In genomic region chr4:126454547-126455254, GRCm38 (mm10) we compare ENCODE assay signal across 22 mouse cellular contexts. TPM values are rescaled to one million over a fixed set of nuclear protein-coding genes. Genes with fewer than 3 reads are reported as not detected.
A peak's percentile ranks its signal among the peaks of the same experiment; 100 is the strongest.
DNase-seq lines count a peak whose midpoint lies in the region; ATAC-seq and TF ChIP-seq lines count a peak whose summit lies in the region.
"Had no signal": no experiment of that assay in that cellular context is flagged by ENCODE, and none has a peak within 500 bp of the region (broad histone marks: within the 10 kb centered on the region; RNA-seq: fewer than 3 reads in every experiment).

No protein-coding gene starts in this region.

- peak; percentile 90 for ATAC-seq in lung, embryonic 14.5 days (ENCODE audit: insufficient read depth)
- ATAC-seq in lung, postnatal 0 days = peak; percentile 81
- ATAC-seq: CD4-positive, CD25-positive, alpha-beta regulatory T cell, adult 4 months; forebrain, embryonic 16.5 days had no signal

- TF ChIP-seq CTCF in lung, embryonic 14.5 days (IDR thresholded peaks at IDR 0.05; ENCODE audit: low read depth) = no peak
- TF ChIP-seq CTCF in lung, postnatal 0 days (IDR thresholded peaks at IDR 0.05) = no peak

- H3K9ac ChIP-seq in lung, embryonic 14.5 days = no peak overlapping the region
- no peak overlapping the region for H3K9ac ChIP-seq in lung, postnatal 0 days (replicated peaks; ENCODE audit: low read depth)
- H3K9ac ChIP-seq: embryonic facial prominence, embryonic 15.5 days; heart, embryonic 12.5 days; hindbrain, embryonic 14.5 days had no signal

- H3K36me3 ChIP-seq in lung, embryonic 14.5 days (ENCODE audit: insufficient read depth) = peaks cover 76% of the 10 kb centered on the region
- H3K36me3 ChIP-seq in lung, postnatal 0 days (ENCODE audit: insufficient read depth, low read length) = peaks cover 26% of the 10 kb centered on the region; the same call in 1 of the 2 replicates

- H3K27me3 ChIP-seq in lung, embryonic 14.5 days (ENCODE audit: insufficient read depth, low read length) = no peaks in the 10 kb centered on the region
- no peaks in the 10 kb centered on the region for H3K27me3 ChIP-seq in lung, postnatal 0 days (replicated peaks; ENCODE audit: insufficient read depth, low read length)
- H3K27me3 ChIP-seq: embryonic facial prominence, embryonic 15.5 days; heart, embryonic 12.5 days had no signal

- peak; percentile 16 for DNase-seq in adrenal gland, postnatal 14 days
- DNase-seq in adrenal gland, postnatal 4 days (ENCODE audit: low spot score in 2 of 2) = no peak
- peak; percentile 83 for DNase-seq in lung, embryonic 14.5 days
- DNase-seq in lung, adult 18-20 months = no peak
- peak; percentile 60 for DNase-seq in lung, postnatal 0 days (ENCODE audit: low spot score)
- DNase-seq in lung, postnatal 36 days = peak; percentile 38
- no peak for DNase-seq in frontal cortex, postnatal 10 days (ENCODE audit: low spot score in 2 of 2)
- DNase-seq in left cerebral cortex, postnatal 10 days (ENCODE audit: extremely low spot score in 1 of 2, low spot score in 2 of 2) = no peak
- DNase-seq: adrenal gland, adult 8-10 months; B cell, adult 2 months; cerebellum, adult 2 months; gastrocnemius, adult 2 months; gastrocnemius, postnatal 25 days had no signal

- intact Hi-C loops in left cerebral cortex, postnatal 10 days (cut with DNase I) = no loop called here

- TF ChIP-seq EP300 in lung, postnatal 0 days (IDR thresholded peaks at IDR 0.05) = 0 out of 2 replicates have a peak, but pooled peaks have one; percentile 22

- H3K4me1 ChIP-seq in lung, embryonic 14.5 days (ENCODE audit: insufficient read depth) = no peaks in the 10 kb centered on the region
- H3K4me1 ChIP-seq in lung, postnatal 0 days (ENCODE audit: insufficient read depth, low read depth, low read length) = no peaks in the 10 kb centered on the region
- H3K4me1 ChIP-seq: embryonic facial prominence, embryonic 15.5 days; forebrain, embryonic 10.5 days; heart, embryonic 12.5 days; hindbrain, embryonic 10.5 days had no signal

- no peak overlapping the region for H3K4me3 ChIP-seq in lung, embryonic 14.5 days (ENCODE audit: low read depth, low read length)
- no peak overlapping the region for H3K4me3 ChIP-seq in lung, postnatal 0 days (ENCODE audit: low read depth, low read length)
- H3K4me3 ChIP-seq: embryonic facial prominence, embryonic 15.5 days; erythroblast, embryonic 14.5 days; forebrain, embryonic 10.5 days; gastrocnemius, adult 2 months; heart, embryonic 12.5 days; hindbrain, embryonic 10.5 days had no signal

- H3K9me3 ChIP-seq in lung, embryonic 14.5 days (ENCODE audit: low read depth, low read length) = no peaks in the 10 kb centered on the region
- H3K9me3 ChIP-seq in lung, postnatal 0 days (ENCODE audit: low read length) = no peaks in the 10 kb centered on the region
- H3K9me3 ChIP-seq: embryonic facial prominence, embryonic 15.5 days; forebrain, embryonic 10.5 days; G1E; heart, embryonic 12.5 days; hindbrain, embryonic 10.5 days had no signal

- WGBS in lung, embryonic 14.5 days = 62% methylated on average over 5 of the region's 5 CpGs
- WGBS in lung, postnatal 0 days = 63% methylated on average over 5 of the region's 5 CpGs

- no peak overlapping the region for H3K4me2 ChIP-seq in lung, embryonic 14.5 days
- H3K4me2 ChIP-seq in lung, postnatal 0 days (replicated peaks; ENCODE audit: low read depth, low read length) = no peak overlapping the region
- H3K4me2 ChIP-seq: embryonic facial prominence, embryonic 15.5 days; heart, embryonic 12.5 days; hindbrain, embryonic 14.5 days had no signal

- H3K27ac ChIP-seq in lung, embryonic 14.5 days (ENCODE audit: low read depth) = peak overlapping the region; percentile 77
- no peak overlapping the region for H3K27ac ChIP-seq in lung, postnatal 0 days (ENCODE audit: low read length)
- H3K27ac ChIP-seq: embryonic facial prominence, embryonic 15.5 days; forebrain, embryonic 10.5 days; gastrocnemius, adult 2 months; hindbrain, embryonic 10.5 days; hindbrain, embryonic 14.5 days had no signal

RNA-seq across cellular contexts. Expression of gene Ago1, which starts 13.7 kb away (rescaled TPM):
- 27.5 and 29.3 TPM in 2 replicates for total RNA-seq in adrenal gland, postnatal 14 days (2021)
- total RNA-seq in adrenal gland, postnatal 4 days (2021) = 10 to 100 TPM; 44.7 to 48.4 TPM
- polyA plus RNA-seq in lung, embryonic 14.5 days (2014; fragmentation: Nextera tagmentation; extraction: Ambion mirVana) = 10.7 and 11.6 TPM in 2 replicates
- 5.4 and 5.7 TPM in 2 replicates for polyA plus RNA-seq in lung, postnatal 0 days (2015; fragmentation: Nextera tagmentation; extraction: Ambion mirVana)
- 10 to 100 TPM; 62.4 to 65.3 TPM for total RNA-seq in left cerebral cortex, postnatal 10 days (2021)

RNA-seq across cellular contexts. Expression of gene Ago3, which starts 25.3 kb away (rescaled TPM):
- 19.3 and 20.8 TPM in 2 replicates for total RNA-seq in adrenal gland, postnatal 14 days (2021)
- total RNA-seq in adrenal gland, postnatal 4 days (2021) = 10 to 100 TPM; 16.2 to 21.6 TPM
- polyA plus RNA-seq in lung, embryonic 14.5 days (2014; fragmentation: Nextera tagmentation; extraction: Ambion mirVana) = 19.1 and 19.5 TPM in 2 replicates
- polyA plus RNA-seq in lung, postnatal 0 days (2015; fragmentation: Nextera tagmentation; extraction: Ambion mirVana) = 8.6 TPM in 2 replicates
- 10 to 100 TPM; 23.0 to 23.5 TPM for total RNA-seq in left cerebral cortex, postnatal 10 days (2021)

Comparison
In these comparisons a context has a peak if more than half of its experiments do, and no peak if none do; other contexts are left out.
1. DNase-seq: peak in adrenal gland, postnatal 14 days (single experiment), lung, embryonic 14.5 days (single experiment), lung, postnatal 0 days (single experiment) and lung, postnatal 36 days (single experiment); none in adrenal gland, postnatal 4 days (0 of 2), lung, adult 18-20 months (0 of 2), frontal cortex, postnatal 10 days (0 of 2) and left cerebral cortex, postnatal 10 days (0 of 2).